Mouse (Mus musculus) lung, adult 2 months (tissue): ENCODE data around the gene Parp9.

ENCODE experiments used
- CTCF ChIP-seq: fragments of 200-500 bp; IDR thresholded peaks from 2 replicates; pipeline ENCODE4 v1.5.1; 2011; ENCODE audit warnings: mild to moderate bottlenecking, low read length, control low read depth; ENCODE audit not compliant: insufficient read depth
- POLR2A ChIP-seq: fragments of 200-500 bp; IDR thresholded peaks from 2 replicates; pipeline ENCODE4 v1.6.1; 2011; ENCODE audit warnings: low read depth, mild to moderate bottlenecking, control low read depth, low read length, borderline replicate concordance; ENCODE audit errors: extremely low read depth

- TF ChIP-seq CTCF (no peak), POLR2A (no peak)
Observed at GRCm38 (mm10) chr16:35922301-35922895, 15.9 kb upstream of the Parp9 start.
